Mouse (Mus musculus): ENCODE results near the gene Zfp239. TPM values are rescaled to one million over a fixed set of nuclear protein-coding genes. Genes with fewer than 3 reads are reported as not detected.
A peak's percentile ranks its signal among the peaks of the same experiment; 100 is the strongest.

Zfp239 gene
- total RNA-seq, 1 experiment from 2014 or later, result 4.3 TPM

DNA sequence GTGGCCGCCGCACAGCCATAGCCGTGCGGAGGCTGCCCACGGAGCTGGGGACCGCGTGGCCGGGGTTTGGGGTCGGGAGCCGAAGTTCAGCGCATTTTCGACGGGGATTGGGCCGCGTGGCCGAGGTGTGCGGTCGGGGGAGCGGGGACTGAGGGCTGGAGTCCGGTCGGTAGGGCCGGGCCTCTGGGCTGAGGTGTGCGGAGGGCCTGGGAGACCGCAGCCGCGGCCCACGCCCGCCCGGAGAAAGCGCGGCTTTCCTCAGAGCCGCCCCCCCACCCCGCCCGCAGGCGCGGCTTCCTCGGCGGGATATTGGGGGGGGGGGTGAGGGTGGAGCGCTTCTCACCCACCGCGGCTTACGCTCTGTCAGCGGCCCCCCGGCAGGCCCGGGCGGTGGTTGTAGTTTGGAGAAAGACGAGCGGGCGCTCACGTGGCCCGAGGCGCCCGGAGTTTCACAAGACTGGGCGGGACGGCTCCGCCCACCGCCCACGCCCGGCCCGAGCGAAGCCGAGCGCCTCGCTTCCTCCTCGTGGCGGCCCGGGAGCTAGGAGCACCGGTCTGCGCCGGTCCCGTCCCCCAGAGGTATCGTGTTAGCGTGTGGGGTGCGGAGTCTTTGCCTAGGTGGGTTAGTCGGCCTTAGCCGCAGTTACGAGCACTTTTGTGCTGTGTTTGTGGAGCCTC is 45.5 kb downstream of the Zfp239 start:
- DNase-seq, result peak; percentile 90

DNA sequence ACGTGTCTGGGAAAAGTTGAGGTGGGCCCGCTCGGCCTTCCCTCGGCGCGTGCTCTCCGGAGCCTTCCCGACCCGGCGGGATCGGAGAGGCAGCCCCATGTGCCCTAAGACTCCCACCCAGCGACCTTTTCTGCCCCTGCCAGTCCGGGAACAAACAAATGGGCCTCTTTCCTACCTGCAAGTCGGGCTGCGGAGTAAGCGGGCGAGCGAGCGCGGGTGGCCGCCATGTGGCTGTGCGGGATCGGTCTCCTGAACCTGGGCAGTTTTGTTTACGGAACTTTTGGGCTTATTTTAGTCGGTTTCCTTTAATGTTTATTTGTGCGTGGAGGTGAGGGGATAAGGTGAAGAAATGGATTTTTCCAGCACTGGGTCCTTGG is 46.1 kb downstream of the Zfp239 start:
- DNase-seq, result no peak

DNA sequence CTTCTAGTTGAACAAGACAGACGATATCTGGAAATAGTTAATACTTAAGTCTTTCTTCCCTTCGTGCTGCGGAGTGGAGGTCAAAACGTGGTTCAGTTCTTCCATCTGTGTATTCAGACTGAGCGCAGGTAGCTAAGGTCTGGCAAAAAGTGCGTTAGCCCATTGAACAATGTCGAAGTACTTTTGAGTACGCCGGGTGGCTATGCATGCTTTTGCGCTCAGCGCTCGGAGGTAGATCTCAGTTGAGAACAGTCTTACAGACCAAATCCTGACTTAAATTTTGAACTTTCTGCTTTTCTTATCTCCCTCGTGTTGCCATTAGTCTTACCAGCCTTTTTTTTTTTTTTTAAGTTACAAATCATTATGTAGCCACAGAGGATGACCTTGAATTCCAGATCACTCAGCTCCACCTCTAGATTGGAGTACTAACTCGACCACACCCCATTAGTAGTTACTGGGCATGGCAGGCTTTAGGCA is 46.6 kb downstream of the Zfp239 start:
- DNase-seq, result no peak

DNA sequence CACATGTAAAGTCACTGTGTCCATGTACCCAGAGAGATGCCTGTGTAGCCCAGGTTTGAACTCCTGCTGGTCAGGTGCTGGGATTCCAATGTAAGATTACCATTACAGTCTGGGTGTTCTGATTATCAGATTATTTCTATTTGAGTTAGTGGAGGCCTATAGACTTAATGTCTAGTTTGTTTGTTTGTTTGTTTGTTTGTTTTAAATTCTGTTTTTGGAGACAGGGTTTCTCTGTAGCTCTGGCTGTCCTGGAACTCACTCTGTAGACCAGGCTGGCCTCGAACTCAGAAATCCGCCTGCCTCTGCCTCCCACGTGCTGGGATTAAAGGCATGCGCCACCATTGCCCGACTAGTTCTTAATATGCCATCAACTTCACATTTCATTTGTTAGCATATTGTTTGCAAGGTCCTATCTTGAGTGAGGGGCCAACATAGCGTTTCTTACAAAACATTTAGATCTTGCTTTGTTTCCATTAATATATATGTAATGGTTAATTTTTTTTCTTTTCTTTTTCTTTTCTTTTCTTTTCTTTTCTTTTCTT is 48.3 kb downstream of the Zfp239 start:
- DNase-seq, result no peak

DNA sequence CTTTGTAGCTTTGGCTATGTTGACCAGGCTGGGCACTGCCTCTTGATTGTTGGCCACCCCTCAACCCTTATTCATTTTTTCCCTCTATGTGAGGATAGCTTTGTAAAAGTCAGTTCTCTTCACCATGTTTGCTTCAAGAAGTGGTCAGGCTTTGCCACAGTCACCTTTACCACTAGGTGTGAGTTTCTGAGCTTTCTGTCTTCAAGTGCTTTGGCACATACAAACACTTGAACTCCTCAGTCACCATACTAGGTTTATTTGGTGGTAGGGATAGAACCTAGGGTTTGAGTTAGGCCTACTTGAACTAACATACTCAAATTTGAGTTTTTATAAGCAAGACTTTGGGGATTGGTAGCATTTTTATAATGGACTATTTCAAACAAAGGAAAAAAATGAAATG is 52.6 kb downstream of the Zfp239 start:
- DNase-seq, result no peak

DNA sequence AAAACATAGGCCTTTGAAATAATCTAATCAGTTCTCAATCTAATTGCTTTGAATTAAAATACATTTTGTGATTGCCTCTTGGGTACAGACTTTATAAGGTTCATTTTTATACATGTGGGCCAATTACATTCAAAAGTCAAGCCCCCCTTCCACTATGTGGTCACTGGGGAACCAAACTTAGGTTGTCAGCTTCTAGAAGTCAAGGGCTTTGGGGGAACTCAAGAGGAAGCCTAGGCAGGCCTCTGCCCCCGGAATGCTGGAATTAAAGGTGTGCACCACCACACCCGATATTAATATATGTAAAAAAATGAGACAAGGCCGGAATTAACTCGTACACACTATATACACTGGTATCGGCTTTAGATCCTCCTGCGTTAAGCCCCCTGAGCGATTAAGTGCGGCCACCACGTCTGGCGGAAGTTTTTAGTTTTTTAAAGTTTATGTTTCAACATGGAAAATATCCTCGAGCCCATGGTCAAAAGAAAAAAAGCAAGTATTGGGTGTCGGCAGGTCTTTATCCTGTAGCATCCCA is 54.4 kb downstream of the Zfp239 start:
- DNase-seq, result no peak

DNA sequence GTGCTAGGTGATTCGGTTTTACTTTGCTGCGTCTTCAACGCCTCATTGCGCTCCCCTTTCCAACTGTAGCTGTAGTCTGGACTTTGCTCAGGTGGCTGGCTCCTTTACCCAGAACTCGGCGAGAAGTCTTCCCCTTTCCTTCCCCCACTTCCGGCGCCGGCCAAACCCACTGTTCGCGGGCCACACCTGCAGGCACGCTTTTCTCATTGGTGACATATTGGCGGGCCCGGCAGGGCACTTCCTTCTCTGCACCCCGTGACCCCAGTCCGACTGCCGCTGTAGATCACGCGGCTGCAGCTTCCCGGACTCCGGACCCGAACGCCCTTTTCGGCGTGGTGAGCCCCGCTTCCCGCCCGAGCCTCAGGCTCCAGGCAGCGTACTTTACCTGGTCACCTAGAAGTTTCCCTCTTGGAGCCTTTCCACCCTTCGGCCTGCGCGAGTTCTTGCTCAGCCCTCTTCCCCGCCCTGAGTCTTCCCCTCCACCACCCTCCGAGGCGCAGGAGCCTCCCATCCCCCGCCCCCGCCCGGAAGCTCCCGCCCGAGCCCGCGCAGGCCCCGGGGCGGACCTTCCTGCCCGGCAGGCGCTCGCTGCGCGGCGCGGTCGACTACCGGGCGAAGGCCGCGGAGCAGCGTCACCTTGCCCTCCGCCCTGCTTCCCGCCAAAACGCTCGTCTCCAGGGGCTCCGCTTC is 55.0 kb downstream of the Zfp239 start:
- DNase-seq, result peak; percentile 84

DNA sequence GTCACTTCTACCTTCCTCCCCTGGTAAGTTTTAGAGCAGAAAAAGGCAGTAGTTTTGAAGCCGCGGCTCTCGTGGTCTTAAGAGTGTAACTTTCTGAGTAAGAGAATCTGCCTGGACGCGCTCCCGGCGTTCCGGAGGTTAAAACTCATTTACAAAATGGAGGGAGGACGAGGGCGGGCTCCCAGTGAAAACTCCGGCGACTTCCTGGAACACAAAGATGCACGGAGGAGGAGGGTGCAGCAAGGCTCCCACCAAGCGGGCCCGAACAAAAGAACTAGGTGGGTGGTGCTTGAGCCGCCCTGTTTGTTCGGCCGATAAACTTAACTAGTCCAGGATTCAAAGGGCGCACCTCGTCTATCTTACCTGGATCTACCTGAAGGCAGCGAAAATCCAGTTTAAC is 55.7 kb downstream of the Zfp239 start:
- peak; percentile 53 for DNase-seq

DNA sequence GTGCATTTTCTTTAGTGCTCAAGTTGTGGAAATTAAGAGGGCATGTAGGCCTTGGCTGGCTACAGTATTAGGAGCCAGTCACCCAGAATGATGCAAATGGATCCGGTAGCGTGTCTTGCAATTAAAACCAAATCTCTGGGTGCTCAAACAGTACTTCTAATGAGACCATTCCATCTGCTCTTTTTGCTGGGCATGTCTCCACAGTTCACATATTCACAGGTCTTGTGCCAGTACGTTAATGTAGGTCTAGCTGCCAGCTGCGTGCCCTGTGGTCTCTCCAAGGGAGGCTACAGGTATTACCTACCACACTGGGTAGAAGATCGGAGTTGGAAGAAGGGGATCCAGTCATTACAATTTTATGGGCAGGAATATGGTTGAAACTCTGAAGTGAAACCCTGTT is 56.1 kb downstream of the Zfp239 start:
- no peak for DNase-seq

DNA sequence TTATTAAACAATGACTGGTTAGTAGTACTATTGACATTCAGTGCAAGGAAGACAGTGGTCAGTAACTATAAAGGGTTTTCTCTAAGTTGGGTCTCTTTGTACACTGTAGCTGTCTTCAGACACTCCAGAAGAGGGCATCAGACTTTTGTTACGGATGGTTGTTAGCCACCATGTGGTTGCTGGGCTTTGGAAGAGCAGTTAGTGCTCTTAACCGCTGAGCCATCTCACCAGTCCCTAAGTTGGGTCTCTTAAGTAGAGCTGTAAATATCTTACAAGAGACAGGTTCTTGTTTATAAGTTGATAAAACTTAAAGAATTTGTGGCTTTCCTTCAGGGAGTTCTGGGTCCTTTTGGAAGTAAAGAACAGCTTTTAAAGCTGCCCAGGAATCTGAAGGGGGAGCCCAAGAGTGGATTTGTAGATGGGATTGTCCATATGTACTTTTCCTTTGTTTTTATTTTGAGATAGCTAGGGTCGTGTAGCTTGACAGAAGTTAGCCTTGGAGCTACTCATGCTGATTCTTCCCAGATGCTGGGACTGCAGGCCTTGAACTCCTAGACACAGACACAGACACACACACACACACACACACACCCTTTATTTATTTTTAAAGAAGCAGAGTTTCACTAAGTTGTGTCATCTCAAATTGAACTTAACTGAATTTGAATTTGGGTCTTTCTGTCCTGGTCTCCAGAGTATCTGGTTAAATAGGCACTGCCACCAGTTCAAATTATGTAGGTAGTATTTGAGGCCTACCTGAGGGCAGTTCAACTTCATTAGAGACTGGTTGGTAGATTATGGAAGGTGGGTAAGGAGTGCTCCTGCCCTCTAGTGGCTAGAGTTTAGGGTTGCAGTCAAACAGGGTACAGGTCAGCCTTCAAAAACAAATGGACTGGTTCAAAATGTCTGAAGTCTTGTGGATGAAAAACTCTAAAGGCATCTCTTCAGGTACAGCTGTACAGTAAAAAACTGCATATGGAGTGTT is 59.0 kb downstream of the Zfp239 start:
- DNase-seq, result no peak

DNA sequence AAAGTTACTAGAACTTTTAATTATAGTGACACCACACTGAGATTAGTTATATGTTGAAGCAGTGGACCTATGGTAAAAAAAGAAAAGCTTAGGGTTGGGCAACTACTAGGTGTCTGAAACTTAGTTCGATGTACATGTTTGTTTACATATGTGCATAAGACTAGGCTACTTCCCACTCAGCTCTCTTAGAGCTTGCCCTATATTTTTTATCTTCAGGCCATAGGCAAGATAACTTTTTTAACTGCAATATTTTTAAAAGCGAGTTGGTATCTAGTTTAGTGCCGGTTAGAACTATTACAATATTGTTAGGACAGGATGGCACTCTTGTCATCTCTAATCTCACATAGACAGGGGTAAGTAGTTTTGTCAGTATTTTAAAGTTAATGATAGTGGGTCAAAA is 60.1 kb downstream of the Zfp239 start:
- no peak for DNase-seq

Other genes starting within 250 kb of the Zfp239 start
- 36.1 and 37.0 TPM in 2 replicates for gene Zfp637, start 20.9 kb upstream of the Zfp239 start, total RNA-seq (2021)
- 333 and 372 TPM in 2 replicates for gene Hnrnpf, start 38.2 kb downstream of the Zfp239 start, total RNA-seq (2021)
- not detected in 2 replicates for gene Fxyd4, start 75.6 kb downstream of the Zfp239 start, total RNA-seq (2021)
- 0.15 TPM in 1 of 2 replicates, not detected in the other for gene Rasgef1a, start 149.3 kb downstream of the Zfp239 start, total RNA-seq (2021)